Mouse (Mus musculus) heart, postnatal 0 days (tissue): ENCODE results near the gene Cdc42bpg.

ENCODE experiments used
- CTCF ChIP-seq: IDR thresholded peaks from 2 replicates; pipeline ENCODE4 v1.5.1; 2016; ENCODE audit warnings: antibody characterized with exemption, control low read depth, low read depth
- EP300 ChIP-seq: IDR thresholded peaks from 2 replicates; pipeline ENCODE4 v1.6.1; 2016; ENCODE audit warnings: antibody characterized with exemption, low read depth

DNA sequence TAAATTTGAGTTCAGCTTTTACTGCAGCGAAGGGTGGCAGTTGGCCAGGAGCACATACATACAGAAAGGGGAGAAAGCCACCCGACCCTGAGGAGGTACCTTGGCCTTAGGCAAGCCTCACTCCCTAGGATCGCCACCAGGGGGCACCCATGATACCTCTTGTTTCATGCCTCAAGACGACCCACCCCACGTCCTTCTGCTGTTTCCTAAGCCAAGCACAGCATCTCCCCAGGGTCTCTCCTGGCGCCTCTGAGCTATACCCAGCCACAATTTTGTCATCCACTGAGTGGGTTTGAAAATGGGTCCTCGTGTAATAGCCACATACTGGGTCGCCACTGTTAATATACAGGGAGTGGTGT, 38.1 kb upstream of the Cdc42bpg start:
- peak; percentile 88 for TF ChIP-seq CTCF
- no peak for TF ChIP-seq EP300
